Mouse (Mus musculus): ENCODE data around the gene Ypel3.
A peak's percentile ranks its signal among the peaks of the same experiment; 100 is the strongest.

Ypel3 gene

GRCm38 (mm10) chr7:126817595-126817994 is 40.8 kb downstream of the Ypel3 start:
- DNase-seq: no peak

DNA sequence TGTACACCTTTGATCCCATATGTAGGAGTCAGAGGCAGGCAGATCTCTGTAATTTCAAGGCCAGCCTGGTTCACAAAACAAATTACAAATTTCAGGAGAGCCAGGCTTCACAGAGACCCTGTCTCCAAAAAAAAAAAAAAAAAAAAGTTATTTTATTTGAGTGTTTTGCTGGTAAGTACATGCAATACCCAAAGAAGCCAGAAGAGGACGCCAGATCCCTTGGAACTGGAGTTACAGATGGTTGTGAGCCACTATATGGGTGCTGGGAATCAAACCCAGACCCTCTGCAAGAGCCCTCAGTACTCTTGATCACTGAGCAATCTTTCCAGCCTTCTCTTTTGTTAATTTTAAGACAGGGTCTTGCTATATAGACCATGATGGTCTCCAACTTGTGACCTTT is 42.1 kb downstream of the Ypel3 start:
- DNase-seq: no peak

DNA sequence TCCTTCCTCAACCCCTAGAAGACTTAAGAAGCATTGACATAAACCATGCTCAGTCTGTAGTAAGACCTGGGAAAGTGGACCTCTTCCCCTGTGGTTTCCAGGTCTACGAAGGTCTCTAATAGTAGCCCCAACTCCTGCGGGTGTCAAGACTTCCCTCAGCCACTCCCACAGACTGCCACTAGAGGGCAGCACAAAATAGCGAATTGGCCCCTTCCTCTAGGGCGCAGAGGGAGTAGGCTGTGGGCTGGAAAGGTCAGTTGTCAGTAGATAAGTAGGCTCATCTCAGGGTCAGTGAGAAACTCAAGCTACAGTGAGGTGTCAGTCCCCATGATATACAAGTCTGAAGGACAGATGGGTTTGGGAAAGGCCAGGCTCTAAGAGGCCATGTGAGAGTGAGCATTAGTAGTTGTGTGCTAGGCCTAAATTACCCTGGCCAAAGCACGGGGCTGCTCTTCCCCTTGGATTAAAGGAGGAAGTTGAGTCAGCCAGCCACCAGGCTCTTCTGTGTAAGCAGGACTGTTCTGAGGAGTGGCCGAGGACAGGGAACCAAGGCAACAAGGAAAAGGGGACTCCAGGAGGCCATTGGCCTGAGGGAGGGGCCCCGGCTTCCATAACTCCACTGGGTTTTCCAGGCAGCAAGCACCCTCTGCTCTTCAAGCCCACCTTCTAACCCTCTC is 45.2 kb downstream of the Ypel3 start:
- peak; percentile 78 for DNase-seq

- DNase-seq: no peak
These were observed 46.0 kb downstream of the Ypel3 start for GRCm38 (mm10) chr7:126822741-126823140.

DNA sequence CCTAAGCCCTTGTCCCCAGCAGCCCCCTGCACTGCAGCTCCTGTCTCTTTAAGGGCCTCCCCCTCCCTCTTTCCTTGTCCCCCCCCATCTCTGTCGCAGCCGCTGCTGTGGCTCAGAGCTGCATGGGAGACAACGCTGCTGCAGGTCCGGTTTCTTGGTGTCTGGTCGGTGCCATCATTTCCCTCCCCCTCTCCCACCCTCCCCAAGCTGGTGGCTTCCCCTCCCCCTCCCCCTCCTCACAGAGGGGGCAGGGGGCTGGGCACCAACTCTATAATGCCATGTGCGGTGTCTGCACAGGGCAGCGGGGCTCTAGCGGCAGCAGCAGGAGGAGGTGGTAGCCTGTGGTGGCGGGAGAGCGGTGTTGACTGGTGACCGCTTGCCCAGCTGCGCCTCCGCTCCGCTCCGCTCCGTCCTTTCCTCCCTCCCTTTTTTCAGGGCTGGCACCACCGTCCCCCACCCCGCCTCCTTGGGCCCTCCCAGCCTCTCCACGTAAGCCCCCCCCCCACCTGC is 46.5 kb downstream of the Ypel3 start:
- DNase-seq: no peak

- DNase-seq: no peak
These were observed 47.2 kb downstream of the Ypel3 start for GRCm38 (mm10) chr7:126823940-126824339.

DNA sequence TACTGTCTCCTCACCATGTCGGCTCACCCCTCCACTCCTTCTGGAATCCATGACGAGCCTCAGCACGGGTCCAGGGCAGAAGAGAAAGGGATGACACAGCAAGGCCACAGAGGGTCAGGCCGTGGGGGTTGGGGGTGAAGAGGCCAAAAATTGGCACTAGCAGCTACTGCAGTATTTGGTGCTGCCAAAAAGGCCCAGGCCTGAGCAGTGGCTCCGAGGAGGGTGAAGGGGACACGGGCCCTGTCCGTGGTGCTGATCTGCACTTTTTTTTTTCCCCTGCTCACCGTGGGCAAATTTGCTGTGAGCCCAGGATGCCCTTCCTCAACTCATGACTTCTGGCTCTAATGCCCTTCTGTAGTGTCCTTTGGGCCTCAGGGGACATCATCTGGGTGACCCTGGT is 48.6 kb downstream of the Ypel3 start:
- no peak for DNase-seq

GRCm38 (mm10) chr7:126825952-126826351 is 49.2 kb downstream of the Ypel3 start:
- no peak for DNase-seq

Measured in right cerebral cortex, adult 18-20 months (tissue).